Mouse (Mus musculus) gastrocnemius, postnatal 4 days (tissue): ENCODE data around the gene Spata25. TPM values are rescaled to one million over a fixed set of nuclear protein-coding genes. Genes with fewer than 3 reads are reported as not detected.
"Not testable (repeated sequence)": the region's sequence is repeated elsewhere in the genome, so short reads cannot be mapped to it uniquely, and the experiment has no call there.

Experiments
- DNase-seq, 2 experiments: peaks; one replicate each; pipeline ENCODE4 v3.0.0; 2021 to 2022; ENCODE audit warnings: low spot score in 2 of 2, mixed read lengths in 2 of 2
- total RNA-seq, 2 experiments: library from RNA; stranded (reverse); gene quantifications; 2 replicates each; pipeline ENCODE4 v1.2.3; 2021

The Spata25 gene
- total RNA-seq, 2 experiments from 2014 or later: 1.2 to 1.9 TPM

DNA sequence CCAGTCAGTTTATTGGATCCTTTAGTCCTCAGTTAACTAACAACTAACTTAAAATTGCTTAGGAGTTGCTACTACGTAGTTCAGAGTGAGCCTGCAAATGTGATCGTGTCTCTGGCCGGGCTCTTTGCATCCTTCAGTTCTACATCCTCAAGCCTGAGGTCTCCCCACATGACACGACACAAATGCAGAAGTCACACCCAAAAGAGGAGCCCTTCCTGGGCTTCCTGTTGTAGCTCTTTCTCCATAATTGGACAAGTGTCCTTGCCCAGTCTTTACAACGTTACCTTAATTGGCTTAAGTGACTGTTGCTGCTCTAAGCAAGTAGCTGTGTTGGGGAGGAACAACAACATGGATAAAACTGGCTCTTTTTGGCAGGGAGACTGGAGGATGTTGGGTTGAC, 13.0 kb downstream of the Spata25 start:
- no peak for DNase-seq

DNA sequence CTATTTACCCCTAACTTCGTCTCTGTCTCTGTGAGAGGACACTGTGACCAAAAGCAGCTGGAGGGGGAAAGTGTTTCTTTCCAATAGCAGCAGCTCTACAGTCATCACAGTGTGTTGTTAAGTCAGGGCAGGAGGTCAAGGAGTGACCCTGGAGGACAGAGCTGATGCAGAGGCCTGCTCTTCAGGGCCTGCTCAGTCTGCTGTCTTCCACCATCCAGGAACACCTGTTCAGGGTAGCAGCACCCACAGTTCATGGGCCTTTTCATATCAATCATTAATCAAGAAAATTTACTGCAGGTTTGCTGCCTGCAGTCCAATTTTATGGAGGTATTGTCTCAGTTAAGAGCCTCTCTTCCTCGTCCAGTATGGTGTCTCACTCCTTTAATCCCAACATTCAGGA, 14.8 kb downstream of the Spata25 start:
- no peak for DNase-seq

DNA sequence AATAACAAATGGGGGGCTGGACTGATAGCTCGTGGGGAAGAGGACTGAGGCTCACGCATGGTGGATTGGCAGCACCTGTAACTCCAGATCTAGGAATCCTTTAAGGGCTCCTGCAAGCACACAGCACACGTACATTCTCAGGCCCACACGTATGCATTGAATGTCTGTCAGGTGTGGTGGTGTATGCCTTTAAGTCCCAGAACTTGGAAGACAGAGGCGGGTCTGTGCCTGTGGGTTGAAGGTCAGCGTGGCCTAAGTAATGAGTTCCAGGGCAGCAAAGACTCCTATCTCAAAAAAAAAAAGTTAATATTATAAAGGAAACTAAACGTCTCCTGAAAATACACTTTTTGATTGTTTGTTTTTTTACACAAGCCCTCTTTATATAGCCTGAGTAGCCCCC, 21.7 kb downstream of the Spata25 start:
- DNase-seq: no peak

DNA sequence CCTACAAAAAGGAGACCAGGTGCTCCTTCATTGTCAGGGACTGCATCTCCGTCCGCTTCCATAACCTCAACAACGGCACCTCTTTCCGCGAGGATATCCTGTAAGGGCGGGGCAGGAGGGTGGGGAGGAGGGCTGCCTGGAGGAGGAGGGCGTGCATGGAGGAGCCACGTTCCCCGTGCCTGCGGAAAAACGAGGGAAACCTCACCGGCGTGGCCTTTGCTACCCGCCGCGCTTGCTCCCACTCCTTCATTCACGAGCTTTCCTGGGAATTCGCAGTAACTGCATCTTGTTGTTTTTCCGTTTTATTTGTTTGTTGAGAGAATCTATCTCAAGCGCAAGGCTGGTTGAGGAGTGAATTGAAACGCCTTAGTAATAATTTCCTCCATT, 23.0 kb downstream of the Spata25 start:
- no peak for DNase-seq

DNA sequence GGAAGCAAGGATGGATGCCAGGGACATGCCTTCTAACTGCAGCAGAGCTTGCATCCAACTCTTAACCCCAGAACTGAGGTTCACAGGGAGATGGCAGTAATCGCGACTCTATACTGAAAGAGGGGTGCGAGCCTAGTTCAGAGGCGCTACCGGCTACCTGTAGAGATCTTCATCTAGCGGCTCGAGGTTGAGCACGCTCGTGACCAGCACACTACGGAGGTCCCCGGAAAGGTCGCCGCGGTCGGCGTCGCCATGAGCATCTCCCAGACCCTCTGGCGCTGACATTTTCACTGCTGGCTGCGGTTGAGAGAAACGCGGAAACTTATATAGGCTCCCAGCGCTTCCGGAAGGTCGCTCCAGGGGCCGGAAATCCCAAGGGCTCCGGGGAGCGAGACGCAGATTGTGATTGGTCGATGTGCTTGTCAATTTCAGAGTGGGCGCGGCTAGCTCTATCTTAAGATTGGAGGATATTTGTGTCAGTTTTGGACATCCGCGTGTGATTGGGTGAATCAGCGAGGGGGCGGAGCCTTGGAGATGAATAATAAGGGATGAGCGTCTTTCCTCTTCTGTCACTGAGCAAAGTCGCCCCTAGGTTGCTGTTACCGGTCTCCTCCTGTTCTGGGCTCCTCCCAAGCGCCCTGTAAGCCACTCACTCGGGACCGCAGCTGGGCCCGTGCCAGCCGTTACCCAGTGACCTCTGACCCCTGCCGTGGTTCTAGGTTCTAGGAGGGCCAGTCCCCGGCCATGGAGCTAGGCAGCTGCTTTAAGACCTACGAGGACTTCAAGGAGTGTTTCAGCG, 23.6 kb downstream of the Spata25 start, which contains the start of the genes Acot8 and Zswim3:
Gene Acot8, minus strand, starts transcription at position 350 of the 799 bp plus-strand sequence.
Gene Zswim3, plus strand, starts transcription at position 566 of the 799 bp plus-strand sequence.
- peak; percentile 85 to 96 for DNase-seq

DNA sequence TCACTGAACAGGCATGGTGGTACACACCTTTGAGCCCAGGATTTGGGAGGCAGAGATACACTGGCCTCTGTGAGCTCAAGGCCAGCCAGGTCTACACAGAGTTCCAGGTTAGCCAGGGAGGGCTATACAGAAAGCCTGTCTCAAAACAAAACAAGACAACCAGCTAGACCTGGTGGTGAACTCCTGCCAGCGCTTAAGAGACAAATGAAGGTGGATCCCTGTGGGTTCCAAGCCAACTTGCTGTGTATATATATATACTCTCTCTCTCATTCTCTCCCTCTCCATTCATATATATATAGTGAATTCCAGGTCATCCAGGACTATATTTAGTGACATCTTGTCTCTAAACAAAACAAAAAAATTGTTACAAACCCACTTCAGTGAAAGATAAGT, 24.4 kb downstream of the Spata25 start:
- DNase-seq: no peak

DNA sequence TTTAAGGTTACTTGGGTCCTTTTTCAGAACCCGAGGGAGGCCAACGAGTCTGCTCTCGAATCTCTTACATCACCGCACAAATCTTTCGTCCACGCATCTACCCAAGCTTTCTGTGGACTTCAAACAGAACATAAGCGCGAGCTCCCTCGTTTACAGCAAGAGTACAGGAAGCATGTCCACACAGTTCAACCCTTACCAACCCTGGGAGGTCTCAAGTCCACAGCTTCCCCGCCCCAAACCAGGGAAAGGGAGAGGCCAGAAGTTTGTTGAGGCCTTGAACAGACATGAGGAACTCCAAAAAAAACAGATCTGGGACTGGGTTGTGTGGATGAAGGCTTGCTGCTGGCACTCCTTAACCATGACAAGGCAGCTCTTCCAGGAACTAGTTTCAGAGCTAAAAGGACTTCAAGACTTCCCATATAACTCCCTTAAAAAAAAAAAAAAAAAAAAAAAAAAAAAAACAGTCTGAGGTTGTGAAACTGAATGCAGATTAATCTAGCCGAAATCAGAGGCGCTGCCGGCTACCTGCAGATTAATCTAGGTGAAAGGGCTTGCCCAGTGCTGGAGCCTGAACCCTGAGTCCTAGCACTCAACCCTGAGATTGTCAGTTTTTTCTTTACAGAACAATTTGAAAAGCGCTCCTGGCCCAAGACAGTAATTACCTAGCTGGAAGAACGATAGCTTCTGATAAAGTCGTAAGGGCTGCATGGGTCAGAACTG, 25.0 kb downstream of the Spata25 start:
- DNase-seq: no peak

DNA sequence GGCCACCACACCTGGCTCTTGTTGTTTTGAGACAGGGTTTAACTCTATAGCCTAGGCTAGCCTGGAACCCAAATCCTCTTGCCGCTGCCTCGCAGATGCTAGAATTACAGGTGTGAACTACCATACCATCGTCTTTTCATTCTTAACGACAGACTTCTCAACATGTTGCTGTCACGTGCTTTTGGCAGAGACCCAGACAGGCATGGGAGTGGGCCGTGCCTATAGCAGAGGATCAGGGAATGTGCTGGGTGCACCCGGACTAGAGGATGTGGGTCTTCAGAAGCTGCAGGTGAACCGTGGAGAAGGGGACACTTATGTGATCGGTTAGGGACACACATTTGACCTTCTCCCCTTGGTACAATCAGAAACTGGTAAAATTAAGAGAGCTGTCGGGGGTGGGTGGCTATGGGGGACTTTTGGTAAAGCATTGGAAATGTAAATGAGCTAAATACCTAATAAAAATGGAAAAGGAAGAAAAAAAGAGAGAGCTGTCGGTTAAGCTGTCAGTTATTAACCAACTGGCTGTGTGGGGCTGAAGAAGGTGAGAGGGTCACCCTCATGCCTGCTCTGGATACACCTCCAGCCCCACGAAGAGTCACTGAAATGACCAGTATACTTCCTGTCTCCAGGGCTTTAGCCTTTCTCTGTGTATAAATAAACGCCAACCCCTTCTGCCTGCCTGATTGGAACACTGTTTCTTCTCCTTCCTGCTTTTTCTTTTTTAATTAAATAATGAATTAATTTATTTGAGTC, 27.9 kb downstream of the Spata25 start:
- no peak for DNase-seq

DNA sequence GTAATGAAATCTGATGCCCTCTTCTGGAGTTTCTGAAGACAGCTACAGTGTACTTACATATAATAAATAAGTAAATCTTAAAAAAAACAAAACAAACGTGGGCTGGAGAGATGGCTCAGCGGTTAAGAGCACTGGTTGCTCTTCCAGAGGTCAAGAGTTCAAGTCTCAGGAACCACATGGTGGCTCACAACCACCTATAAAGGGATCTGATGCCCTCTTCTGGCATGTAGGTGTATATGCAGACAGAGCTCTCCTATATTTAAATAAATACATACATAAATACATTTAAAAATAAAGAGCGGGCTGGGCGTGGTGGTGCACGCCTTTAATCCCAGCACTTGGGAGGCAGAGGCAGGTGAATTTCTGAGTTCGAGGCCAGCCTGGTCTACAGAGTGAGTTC, 29.8 kb downstream of the Spata25 start:
- not testable (repeated sequence) for DNase-seq

DNA sequence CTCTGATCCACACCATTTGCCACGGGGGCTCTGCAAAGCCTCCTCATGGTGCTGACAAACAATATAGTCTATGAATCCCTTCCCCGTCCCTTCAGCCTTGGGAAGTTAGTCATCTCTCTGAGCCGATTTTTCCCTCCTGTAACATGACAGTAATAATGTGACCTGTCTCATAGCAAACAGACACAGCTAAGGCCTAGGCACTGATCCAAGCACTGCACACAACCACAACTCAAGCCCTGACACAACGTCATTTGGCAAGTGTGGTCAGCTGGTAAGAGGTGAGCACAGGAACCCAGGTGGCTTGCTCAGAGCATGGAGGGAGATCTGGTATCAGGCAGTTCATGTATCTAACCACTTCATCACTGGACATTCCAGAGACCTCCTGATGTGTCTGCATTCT, 32.5 kb downstream of the Spata25 start:
- no peak for DNase-seq

DNA sequence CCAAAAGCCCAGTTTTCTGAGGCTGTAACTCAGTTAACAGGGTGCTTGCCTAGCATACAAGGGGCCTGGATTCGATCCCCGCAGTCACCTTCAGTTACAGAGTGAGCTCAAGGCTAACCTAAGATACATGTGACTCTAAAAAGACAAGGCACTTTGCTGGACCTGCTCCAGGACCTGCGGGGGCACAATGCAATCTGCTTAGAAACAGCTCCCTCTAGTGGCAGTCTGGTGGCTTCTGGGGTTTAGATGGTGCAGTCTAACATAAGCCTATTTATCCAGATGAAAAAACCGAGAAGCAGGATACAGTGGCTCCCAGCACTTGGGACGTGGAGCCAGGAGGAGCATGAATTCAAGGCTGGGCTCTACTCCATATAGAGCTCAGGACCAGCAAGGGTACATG, 34.0 kb downstream of the Spata25 start:
- DNase-seq: peak; percentile 63 to 85

DNA sequence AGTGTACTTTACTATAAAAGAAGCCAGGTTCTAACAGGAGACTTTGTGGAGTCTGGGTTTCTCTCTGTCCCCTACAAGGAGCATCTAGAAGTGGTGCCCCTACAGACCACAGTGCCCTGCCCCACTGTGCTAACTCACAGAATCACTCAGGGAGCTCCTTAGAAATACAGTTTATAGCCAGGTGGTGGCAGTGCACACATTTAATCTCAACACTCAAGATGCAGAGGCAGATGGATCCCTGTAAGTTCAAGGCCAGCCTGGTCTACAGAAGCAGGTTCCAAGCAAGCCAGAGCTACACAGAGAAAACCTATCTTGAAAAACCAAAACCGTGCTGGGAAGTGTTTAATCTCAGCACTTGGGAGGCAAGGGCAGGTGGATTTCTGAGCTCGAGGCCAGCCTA, 34.6 kb downstream of the Spata25 start:
- no peak for DNase-seq

DNA sequence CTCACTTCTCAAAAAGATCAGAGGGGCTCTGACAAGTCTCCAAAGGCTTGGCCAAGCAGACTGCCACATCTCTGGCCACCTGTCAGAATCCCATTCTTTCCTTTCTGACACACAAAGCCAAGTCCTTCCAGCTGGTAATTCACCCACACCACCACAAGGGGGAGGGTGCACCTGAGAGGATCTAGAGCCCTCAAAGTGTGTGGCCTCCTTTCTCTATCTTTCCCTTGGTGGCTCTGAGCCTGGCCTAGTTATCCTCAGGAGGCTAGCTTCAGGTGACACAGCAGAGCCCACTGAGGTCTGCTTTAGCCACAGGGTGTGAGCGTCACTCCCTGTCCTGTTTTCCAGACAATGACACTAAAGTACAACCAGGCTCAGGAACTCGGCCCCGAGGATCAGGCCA, 35.1 kb downstream of the Spata25 start:
- DNase-seq: no peak

DNA sequence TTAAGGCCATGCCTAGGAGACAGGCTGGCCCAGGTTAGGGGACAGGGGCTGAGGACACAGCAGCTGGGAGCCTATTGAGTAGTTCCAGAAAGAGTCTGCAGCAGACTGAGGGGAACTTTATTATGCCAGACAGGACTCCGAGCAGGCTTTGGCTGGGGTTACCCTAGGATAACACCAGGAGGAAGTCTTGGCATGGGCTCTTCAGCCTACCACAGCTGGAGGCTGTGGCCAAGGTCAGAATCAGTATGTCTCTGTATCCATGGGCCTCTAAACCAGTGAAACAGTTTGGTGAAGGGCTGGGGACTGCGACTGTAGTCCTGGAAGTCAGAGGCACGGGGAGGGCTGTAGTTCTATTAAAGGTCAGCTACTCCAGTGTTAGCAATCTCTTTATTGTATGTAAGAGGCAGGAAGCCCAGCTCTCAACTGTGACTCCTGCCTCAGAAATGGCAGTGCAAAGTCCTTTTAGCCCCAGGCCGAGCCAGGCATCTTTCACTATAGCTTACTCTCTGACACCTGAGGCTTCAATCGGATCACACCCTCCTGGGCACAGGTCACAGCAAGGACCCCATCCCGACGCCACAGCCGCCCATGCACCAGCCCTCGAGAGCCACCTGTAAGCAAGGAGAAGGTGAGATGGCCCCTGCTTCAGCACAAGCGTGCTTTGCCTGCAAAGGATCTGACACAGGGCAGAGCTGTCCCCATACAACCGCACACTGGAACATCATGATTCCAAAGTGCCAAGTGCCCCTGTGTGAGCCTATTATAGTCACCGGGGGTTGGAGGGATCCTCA, 35.7 kb downstream of the Spata25 start:
- DNase-seq: no peak

DNA sequence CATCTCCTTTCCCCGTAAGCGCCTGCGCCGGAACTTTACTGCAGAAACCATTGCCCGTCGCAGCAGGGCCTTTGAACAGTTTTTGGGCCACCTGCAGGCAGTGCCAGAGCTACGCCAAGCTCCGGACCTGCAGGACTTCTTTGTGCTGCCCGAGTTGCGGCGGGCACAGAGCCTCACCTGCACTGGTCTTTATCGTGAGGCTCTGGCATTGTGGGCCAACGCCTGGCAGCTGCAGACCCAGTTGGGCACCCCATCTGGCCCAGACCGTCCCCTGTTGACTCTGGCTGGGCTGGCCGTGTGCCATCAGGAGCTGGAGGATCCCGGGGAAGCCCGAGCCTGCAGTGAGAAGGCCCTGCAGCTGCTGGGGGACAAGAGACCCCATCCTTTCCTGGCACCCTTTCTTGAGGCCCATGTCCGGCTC, 36.5 kb downstream of the Spata25 start:
- no peak for DNase-seq

DNA sequence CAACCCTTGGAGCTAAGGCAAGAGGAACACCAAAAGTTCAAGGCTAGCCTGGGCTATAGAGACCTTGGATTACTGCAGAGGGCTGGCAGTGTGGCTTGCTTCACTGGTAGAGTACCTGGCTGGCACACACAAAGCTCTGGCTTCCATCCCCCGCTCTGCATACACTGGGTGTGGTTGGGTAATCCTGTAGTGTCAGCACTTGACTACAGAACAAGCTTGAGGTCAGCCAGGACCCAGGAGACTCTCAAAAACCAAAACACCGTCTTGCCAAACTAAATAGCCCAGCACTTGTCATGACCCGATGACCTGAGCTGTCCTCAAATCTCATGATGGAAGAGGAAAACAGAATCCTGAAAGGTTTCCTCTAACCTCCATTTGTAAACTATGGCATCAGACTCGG, 37.9 kb downstream of the Spata25 start:
- no peak for DNase-seq

DNA sequence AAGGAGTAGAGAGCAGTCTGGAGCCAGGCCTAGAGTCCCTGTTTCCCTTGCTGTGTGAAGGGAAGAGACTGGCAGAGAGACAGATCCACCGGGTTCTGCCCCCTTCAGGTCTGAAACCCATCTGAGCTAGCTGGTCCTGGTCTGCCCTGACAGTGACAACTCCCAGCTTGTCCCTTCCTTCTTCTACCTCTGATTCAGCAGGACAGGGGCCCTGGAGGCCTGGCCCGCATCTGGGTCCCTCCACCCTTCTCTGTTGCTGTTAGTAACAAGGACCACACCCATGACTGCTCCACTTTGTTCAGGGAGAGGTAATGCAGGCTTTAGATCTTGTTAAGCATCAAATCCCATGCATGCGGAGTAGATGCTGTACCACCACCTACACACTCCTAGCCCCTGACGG, 39.9 kb downstream of the Spata25 start:
- DNase-seq: no peak

DNA sequence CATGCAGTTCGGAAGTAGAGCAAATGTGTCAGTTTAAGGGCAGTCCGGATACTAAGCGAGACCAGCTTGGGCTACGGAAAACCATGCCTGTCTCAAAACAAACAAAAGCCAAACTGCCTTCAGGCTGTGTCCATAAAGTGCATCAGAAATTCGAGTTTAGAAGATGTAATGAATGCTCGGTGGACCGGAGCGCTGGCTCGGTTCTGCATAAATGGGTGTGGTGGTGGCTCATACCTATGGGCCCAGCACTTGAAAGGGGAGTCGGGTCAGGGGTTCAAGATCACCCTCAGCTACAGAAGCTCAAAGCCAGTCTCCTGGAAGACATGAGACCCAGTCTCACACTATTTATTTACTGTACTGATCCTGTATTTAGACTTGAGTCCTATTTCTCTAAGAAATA, 40.6 kb downstream of the Spata25 start:
- no peak for DNase-seq

DNA sequence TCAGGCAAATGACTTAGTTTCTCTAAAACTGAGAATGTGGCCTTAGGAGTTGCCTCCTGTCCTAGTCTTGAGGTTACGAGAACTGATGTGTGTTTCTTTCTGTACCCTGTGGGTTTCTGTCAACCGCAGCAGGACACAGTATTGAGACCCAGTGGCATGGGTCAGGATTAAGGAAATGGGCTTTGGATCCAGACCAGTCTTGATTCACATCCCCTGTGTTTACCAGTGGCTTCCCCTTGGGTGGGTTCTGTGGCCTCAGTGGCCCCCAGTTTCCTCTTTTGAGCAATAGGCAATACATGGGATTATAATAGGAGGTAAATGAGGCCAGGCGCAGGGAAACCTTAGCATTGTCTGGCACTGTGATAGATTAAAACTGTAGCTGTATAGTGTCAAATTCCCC, 41.3 kb downstream of the Spata25 start:
- DNase-seq: no peak

DNA sequence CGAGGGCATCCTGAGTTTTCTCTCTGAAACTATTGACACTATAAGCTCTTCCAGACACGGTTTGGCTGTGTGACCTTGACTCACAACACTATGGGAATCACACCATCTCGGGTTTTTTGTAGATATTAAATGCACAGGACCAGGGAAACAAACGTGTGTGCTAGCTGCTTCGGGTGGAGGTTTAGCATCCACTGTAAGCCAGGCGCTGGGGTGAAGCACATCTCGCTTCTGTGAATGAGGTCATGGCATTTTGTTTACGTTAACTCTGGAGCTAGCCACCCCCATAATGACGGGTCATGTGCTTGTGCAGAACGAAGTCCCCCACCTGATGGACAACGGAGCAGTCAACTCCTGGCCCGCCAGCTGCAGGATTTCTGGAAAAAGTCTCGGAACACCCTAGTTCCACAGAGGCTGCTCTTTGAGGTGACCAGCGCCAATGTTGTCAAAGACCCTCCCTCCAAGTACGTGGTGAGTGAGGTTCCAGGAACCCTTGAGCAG, 41.9 kb downstream of the Spata25 start:
- no peak for DNase-seq
